Mouse (Mus musculus) 416B (cell line): ENCODE results near the gene Ankrd34a.
A peak's percentile ranks its signal among the peaks of the same experiment; 100 is the strongest.

ENCODE experiments used
- DNase-seq: peaks from one replicate; pipeline ENCODE4 v3.0.0; 2011; ENCODE audit warnings: low read depth

Gene Ankrd34a

DNA sequence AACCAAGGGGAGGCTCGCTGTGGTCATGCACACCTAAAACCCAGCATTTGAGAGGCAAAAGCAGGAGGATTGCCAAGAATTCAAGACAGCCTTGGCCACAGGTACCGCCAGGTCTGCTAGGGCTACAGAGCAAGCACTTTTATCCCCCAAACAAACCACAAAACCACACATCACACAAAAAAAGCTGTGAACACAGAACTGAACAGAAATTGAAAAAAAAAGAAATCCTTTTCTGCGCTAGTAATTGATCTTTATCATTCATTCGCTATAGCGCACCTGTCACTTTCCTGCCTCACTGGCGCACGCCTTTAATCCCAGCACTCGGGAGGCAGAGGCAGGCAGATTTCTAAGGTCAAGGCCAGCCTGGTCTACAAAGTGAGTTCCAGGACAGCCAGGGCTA is 33.2 kb upstream of the Ankrd34a start:
- DNase-seq: peak; percentile 51

DNA sequence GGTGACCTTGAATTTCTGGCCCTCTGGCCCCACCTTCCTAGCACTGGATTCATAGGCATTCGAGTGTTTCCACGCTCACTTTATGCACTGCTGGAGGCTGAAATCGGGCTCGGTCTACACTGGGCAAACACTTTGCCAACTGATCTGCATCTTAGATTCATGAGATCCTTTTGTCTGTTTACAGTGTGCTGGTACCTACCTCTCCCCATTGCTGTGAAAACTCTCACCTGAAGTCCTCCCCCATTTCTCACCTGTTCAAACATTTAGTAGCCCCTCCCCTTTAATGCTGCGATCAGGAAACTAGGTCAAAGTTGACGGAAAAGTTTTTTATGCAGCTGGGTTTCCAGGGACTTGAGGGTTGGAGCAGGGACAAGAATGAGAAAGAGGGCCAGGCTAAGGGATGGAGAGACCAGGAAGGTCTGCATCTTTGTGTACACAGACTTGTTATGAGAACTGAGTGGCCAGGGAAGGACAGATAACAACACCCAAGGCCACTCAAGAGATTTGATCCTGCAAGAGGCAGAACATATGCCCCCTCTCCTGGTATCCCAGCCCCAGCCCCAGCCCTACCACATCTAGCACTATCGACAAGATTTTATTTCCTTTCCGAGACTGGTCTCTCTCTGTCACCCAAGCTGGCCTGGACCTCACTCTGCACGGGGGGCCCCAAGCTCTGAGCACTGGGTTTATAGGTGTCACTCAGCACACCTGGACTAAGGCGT is 32.4 kb upstream of the Ankrd34a start:
- peak; percentile 55 for DNase-seq

DNA sequence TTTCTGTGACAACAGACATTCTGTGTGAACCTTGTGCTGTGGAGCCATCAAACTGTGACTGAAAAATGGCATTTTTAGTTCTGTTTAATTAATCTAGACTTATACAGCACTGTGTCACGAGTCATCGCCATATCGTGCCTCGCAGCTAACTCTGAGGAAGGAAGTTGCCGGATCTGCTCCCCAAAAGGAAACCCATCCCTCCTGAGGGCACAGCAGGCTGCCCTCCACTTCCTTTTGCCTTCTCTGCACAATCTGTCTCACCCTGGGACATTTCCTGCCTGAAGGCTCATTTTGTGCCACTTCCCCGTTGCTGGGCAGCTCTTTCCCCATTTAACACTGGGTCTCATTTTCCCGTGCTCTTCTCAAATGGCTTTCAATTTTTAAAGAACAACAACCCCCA is 31.8 kb upstream of the Ankrd34a start:
- peak; percentile 88 for DNase-seq

DNA sequence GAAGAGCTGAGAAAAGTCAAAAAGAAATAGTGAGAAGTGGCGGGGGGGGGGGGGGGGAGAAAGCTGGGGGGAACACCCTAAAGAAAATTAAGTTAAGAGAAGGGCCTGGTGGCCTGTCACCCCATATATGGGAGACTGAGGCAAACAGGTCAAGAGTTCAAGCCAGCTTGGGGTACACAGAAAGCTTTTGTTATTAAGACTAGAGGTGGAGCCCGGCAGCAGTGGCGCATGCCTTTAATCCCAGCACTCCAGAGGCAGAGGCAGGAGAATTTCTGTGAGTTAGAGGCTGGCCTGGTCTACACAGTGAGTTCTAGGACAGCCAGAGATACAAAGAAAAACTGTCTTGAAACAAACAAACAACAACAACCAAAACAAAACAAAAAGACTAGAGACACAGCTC is 31.3 kb upstream of the Ankrd34a start:
- DNase-seq: no peak

DNA sequence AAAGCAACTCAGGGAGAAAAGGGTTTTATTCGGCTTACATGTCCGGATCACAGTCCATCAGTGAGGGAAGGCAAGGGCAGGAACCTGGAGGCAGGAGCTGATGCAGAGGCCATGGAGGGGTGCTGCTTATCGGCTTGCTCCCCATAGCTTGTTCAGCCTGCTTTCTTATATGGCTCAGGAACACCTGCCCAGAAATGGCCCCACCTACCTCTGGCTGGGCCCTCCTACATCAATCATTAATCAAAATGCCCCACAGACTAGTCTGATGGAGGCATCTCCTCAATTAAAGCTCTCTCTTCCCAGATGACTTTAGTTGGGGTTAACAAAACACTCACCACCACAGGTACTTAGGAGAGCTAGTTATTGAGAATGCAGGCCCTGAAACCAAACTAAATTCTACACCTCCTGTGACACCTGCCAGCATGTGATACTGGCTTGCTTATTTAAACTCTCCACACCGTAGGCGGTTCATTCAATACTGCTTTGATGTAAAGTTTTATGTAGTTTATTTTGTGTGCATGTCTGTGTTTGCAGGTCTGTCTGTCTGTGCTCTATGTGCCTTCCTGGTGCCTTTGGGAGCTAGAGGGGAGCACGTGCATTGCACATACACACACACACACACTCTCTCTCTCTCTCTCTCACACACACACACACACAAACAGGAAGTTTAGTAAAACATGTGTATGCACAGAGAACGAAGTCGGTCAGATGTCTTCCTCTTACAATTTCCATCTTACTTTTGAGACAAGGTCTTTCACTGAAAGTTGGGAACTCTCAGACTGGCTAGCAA is 29.6 kb upstream of the Ankrd34a start:
- no peak for DNase-seq

DNA sequence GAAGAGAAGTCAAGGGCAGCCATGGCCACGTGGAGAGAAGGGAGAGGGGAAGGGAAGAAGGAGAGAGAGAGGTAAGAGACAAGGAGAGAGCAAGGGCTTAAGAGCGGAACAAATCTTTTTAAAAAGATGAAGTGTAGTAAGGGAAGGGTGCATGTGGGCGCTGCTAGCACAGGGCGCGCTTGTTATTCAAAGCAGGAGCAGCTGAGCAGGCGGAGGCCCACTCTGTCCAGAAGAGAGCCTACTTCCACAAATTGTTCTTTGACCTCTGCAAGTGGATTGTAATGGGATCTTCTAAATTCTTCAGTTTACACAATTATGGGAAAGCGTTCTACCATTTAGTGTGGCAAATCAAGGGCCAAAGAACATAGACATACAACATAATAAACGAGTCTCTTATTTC is 27.8 kb upstream of the Ankrd34a start:
- DNase-seq: no peak

DNA sequence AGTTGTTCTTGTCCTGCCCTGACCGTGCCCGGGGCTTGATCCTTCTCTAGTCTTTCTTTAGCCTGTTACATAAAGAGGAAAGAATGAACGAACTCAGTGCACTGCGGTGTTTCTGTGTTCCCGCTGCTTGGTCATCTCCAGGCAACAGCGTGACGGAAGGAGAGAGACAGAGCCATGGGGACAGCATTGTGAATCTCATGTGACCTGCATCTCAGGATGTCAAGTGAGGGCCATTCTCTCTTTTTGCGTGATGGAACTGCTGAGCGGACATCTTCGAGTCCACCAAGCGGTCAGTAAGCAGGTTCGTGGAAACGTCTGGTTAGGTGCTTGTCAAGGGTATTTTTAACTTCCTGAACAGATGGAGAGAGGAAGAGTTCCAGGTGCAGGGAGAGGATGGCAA is 26.9 kb upstream of the Ankrd34a start:
- DNase-seq: no peak

DNA sequence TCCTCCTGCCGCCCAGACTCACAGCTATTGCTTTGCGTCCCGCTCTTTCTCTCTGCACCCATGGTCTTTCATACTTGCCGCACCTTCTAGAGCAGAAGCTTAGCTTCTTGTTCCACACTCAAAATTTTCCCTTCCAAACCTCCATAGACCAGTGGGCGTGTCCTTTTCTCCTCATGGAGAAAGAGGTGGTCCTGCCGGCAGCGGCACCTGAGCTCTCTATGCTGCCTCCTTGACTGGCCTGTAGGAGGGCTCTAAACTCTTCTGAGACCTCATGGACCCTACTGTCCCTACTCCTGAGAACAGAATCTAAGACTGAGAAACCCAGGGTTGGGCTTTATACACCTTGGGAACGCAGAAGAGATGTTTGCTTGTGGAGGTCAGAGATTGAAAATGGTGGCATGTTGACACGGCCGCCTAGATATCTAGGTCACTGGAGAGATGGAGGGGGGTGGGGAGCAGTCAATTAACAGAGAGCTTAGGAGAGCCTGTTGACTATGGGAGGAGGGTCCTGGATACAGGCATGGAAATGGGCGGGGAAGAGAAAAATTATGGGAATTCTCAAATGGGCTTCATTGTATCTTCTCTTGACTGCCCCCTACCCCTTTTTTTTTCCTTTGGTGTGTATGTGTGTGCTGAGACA is 26.4 kb upstream of the Ankrd34a start:
- DNase-seq: no peak

DNA sequence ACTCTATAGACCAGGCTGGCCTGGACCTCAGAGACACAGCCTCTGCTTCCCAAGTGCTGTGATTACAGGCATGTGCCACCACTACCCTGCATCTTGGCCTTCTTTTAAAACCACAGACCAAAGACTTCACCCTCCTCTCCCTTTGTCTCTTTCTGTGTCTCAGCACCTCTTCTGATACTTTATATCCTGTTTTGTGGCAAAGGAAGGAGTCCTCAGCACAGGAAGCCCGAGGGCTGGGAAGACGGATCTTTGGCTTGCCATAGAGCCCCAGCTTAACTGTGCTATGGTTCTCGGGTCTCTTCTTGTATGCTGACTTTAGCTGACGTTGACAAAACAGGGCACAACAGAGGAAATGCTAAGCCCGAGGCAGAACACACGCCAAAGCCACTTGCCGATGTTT is 25.8 kb upstream of the Ankrd34a start:
- DNase-seq: no peak

DNA sequence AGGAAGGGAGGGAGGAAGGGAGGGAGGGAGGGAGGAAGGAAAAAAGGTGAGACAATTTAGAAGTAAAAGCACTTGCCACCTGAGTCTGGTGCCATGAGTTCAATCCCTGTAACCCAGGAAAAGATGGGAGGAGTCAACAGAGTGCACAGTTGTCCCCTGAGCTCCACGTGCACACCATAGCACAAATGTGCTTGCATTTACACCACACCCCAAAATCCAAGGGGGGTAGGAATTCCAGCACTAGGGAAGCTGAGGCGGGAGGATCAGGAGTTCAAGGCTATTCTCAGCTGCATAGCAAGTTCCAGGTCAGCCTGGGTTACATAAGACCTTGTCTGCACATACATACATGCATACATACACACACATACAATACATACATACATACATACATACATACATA is 25.1 kb upstream of the Ankrd34a start:
- no peak for DNase-seq

DNA sequence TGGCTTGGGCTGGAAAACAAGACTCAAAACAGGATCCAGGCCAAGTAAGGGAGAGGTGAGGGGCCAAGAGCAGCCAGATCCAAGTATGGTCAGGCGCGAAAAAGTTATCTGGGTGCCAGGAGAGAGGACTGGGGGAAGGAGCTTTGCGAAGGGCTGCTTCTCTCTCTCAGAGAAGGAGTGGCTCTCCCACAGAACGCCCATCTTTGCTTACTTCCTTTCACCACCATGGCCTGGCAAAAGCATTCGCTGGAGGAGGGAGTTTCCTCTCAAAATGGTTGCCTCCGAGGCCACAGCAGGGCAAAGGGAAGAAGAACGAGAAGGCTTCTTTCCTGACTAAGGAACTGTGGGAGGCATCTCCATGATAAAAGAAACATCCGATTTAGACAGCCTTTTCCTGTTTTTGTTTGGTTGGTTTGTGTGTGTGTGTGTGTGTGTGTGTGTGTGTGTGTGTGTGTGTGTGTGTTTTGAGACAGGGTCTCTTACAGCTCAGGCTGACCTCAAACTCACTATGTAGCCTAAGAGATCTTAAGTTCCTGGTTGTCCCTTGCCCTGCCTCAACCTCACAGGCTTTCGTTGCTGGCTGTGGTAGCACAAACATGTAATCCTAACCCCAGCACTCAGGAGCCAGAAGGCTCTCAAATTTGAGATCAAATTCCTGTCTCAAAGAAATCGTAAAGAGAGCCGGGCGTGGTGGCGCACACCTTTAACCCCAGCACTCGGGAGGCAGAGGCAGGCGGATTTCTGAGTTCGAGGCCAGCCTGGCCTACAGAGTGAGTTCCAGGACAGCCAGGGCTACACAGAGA is 24.3 kb upstream of the Ankrd34a start:
- DNase-seq: no peak

DNA sequence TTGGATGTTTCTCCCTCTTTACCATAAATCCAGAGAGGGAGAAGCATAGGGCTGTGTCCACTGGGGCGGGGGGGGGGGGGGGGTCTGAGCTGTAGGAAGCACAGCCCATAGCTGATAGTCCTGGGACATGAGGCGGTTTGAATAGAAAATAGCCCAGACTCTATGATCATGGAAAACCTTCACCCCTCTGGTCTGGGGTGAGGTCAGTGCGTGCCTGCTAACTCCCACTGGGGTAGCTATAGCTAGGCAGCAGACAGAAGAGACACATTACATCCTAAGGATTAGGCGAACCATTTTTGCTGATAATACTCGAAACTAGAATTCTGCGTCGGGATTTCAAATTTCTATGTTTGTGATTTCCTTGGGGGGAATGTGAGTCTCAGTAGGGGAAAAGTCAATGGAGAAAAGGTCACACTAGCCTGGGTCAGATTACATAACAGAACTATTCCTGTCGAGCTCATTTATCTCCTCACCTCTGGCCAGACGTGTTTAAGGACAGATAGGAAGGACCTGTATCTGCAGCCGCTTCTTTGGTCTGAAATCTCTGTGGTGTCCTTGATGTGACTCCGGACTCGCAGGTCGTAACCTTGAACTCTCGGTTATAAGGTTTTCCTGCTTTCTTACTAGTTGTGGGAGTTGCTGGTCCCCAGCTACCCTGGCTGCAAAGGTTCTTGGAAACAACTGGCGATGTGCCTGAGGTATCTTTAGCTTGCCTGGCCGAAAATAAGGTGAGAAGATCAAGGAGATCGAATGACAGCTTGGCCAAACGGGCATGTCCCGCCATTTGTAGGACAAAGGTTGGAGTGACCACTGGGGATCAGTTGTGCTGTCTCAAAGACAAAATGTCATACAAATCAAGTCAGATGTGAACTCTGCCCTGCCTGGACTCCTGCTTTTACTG is 22.6 kb upstream of the Ankrd34a start:
- no peak for DNase-seq

DNA sequence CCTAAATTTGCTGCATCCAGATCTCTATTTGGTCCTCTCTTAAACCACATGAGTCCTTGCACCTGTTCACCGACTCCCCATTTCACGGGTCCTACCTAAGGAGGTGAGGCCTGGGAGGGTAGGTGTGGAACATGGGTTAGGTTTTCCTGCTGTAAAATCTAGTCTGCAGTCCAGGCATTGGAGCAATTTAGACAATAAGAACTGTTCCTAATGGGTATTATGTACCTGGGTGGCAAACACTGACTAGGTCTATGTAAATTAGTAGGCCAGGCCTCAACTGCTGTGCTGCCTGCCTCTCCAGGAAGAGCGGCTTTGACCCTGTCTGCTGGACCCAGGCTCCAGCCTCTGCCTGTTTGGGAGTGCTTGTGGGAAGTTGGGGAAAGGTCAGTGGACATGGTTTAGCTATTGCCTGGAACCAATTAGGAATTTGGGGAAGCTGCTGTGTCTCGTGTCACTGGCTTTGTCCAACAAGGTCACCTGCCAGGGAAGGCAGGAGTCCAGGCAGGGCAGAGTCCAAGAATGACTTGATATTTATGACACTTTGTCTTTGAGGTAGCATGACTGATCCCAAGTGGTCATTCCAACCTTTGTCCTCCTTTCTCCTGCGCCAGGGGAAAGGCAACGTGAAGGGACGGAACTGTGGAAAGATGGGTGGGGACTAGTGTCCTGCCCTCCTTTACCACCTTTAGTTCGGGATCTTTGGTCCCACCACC is 21.0 kb upstream of the Ankrd34a start:
- no peak for DNase-seq

DNA sequence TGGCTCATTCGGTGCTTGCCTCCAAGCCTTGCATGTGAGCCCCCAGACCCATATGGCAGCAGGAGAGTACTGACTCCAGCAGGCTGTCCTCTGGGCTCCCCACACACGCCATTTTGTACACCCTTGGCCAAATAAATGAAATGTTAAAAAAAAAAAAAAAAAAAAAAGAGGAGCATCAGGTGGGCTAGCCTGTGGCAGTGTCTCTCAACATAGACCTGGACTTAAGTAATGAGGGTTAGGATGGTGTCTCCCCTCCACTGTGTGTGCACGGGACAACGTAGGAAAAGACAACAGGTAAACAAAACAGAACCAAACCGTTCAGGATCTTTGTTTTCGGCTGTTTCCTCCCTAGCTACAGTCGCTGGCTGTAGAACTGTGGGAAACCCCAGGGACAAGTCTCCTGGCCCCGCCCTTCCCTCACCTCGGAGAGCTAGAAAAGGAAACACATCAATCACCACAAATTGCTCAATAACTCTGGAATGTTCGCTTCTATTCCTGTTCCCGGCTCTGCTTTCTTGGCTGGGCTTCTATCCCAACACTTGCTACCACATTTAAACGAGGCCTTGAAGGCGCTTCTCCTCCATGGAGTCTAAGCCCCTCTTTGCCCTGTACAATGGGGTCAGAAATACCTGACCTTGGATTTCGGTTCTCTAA is 20.3 kb upstream of the Ankrd34a start:
- DNase-seq: no peak

DNA sequence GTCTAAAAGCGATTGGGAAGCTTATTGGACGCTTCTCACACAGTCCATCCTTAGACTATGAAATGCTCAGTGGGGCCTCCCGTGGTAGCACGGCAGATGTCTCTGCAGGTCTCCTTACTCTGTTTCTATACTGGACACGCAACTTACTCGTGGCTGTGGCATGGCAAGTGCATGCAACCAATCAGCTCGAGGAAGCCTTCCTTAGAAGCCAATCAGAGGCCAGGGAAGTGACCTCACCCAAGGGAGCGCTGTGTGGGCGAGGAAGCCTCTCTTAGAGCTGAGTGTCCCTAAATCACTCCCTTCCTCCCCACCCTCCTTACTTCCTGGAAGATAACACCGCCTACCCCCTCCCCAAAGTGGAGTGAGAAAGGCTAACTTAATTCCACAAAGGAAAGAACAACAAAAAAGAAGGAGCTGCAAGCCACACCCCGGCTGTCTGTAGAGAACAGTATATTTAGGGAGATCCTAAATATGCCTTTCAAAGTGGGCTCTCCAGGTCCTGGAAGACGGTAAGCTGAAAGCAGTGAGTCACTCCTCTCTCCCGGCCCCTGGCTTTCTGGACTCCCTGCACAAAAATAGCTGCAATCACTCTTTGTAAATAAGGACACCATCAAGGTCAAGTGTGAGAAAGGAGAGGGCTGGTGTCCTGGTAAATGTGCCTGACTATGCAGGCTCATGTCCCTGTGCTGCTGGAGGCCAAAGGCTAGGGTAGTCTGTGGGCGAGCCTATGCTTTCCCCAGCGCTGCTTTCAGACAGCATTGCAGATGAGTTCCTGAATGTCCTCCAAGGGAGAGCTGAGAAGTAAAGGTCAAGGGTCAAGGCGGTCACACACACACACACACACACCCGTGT is 19.5 kb upstream of the Ankrd34a start, which contains the start of gene Gm16253:
Gene Gm16253, plus strand, starts transcription at position 295 of the 852 bp plus-strand sequence.
- DNase-seq: peak; percentile 98

DNA sequence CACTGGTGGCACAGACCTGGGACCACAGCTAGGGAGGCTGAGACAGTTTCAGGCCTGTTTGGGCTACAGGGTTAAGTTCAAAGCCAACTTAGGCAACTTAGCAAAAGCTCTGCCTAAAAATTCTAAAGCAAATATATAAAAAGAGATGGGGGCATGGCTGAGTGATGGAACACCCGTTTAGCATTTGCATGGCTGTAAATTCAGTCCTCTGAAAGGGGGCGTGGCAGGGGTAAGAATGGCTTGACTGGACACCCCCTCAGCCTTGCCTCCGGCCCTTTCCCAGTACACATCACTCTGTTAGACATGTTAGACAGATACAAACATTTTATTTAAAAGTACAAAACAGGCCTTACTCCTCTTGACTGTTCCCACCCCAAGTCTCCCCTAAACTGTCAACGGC is 18.9 kb upstream of the Ankrd34a start:
- no peak for DNase-seq

DNA sequence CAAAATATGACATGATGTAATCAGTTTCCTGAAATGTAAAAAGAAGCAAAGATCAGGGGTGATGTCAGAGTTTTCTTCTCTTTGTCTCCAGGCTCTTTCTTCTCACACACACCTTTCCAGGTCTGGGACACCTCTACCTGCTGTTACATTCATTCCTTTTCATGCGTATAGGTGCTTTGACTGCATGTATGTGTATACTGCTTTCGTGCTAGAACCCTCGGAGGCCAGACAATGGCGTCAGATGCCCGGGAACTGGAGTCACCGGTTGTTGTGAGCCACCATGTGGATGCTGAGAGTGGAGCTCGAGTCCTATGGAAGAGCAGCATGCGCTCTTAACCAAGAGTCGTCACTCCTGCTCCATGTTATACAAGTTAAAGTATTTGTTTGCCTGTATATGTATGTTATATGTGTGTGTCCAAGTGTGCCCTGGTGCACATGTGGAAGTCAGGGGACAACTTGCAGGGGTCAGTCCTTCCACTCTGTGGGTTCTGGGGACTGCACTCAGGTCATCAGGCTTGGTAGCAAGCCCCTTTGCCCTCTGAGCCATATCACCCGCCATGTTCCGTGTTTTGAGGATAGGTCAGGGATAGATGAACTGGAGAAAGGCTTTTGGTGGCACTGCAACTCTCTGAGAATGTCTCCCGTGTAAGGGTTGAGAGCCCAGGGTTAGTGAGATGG is 17.7 kb upstream of the Ankrd34a start:
- no peak for DNase-seq

DNA sequence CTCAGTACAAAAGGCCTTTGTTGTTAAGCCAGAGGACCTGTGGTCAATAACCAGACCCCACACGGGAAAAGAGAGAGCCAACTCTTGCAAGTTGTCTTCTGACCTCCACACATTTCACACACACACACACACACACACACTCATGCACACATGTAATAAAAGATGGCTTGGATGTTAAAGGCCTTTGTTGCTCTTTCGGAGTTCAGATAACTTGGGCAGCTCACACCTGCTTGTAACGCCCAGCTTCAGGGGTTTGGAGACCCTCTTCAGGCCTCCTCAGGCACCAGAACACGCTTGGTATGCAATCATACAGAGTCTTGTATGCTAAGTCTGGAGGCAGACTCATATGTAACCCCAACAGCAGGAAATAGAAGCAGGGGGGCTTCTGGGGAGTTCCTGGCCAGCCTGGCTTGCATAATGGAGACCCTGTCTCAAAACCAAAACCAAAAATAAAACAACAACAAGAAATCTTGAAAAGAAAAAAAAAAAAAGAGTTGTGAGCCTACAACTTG is 17.1 kb upstream of the Ankrd34a start:
- no peak for DNase-seq
